Mouse (Mus musculus) midbrain, embryonic 16.5 days (tissue): ENCODE data around the gene Flnb. TPM values are rescaled to one million over a fixed set of nuclear protein-coding genes. Genes with fewer than 3 reads are reported as not detected.

Source experiments
- ATAC-seq: fragments of 200-750 bp; cut with Nextera tagmentation; 2 replicates; pipeline ENCODE4 v1.8.0; 2017; ENCODE audit warnings: moderate TSS enrichment
- H3K27ac ChIP-seq: fragments of 300-500 bp; sonication (generic); 2 replicates; pipeline ENCODE4 v1.5.1; 2014; ENCODE audit warnings: mild to moderate bottlenecking, low read length, mixed read lengths
- H3K27me3 ChIP-seq: fragments of 300-500 bp; sonication (generic); 2 replicates; pipeline ENCODE4 v1.6.1; 2014; ENCODE audit warnings: low read depth, low read length, mixed read lengths; ENCODE audit not compliant: control insufficient read depth, insufficient read depth
- H3K36me3 ChIP-seq: fragments of 300-500 bp; sonication (generic); 2 replicates; pipeline ENCODE4 v1.6.1; 2014; ENCODE audit warnings: mild to moderate bottlenecking, low read length, moderate library complexity, mixed read lengths; ENCODE audit not compliant: control insufficient read depth, insufficient read depth
- H3K4me1 ChIP-seq: fragments of 300-500 bp; sonication (generic); 2 replicates; pipeline ENCODE4 v1.6.1; 2014; ENCODE audit warnings: mild to moderate bottlenecking, low read length, mixed read lengths; ENCODE audit not compliant: control insufficient read depth, insufficient read depth
- H3K4me2 ChIP-seq: fragments of 300-500 bp; sonication (generic); 2 replicates; pipeline ENCODE4 v1.6.1; 2014; ENCODE audit warnings: mild to moderate bottlenecking, low read length, mixed read lengths
- H3K4me3 ChIP-seq: fragments of 300-500 bp; sonication (generic); 2 replicates; pipeline ENCODE4 v1.5.1; 2014; ENCODE audit warnings: low read depth, mild to moderate bottlenecking, low read length, moderate library complexity, mixed read lengths
- H3K9ac ChIP-seq: fragments of 300-500 bp; sonication (generic); 2 replicates; pipeline ENCODE4 v1.6.1; 2014; ENCODE audit warnings: low read depth, low read length, mixed read lengths
- H3K9me3 ChIP-seq: fragments of 300-500 bp; sonication (generic); replicated peaks from 2 replicates; pipeline ENCODE4 v1.6.1; 2014; ENCODE audit warnings: mild to moderate bottlenecking, low read length, mixed read lengths; ENCODE audit not compliant: control insufficient read depth, poor library complexity, severe bottlenecking
- WGBS: fragments of 180-500 bp; shearing (Covaris S2); extraction: QIAGEN DNeasy Blood & Tissue Kit; methylation state at CpG from one replicate; pipeline ENCODE4 v1.1.7; 2014; 5-methylcytosine and 5-hydroxymethylcytosine counted together
- polyA plus RNA-seq: library from polyadenylated mRNA; unstranded; fragments of >200 nt; fragmentation: Nextera tagmentation; extraction: Ambion mirVana; gene quantifications from 2 replicates; pipeline ENCODE4 v1.2.1, GENCODE M21; 2015

The Flnb gene
- polyA plus RNA-seq, 1 experiment from 2014 or later: 7.0 TPM

DNA sequence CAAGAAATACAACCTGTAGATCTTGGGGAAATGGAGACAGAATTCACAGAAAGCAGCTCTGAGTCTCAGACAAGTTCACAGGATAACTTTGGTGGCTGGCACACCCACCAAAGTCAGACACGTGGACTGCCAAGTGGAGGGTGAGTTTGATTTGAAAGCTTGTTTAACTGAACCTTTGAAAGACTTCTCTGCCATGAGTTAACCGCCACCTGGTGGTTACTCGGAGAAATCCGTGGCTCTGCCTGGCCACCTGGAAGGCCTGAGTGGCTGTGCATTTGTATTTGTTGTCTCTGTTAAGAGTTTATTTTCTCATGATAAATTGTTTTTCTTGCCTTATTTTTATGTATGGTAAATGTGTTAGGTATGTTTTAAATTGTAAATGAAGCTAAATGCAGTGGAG lies 15.9 kb upstream of the Flnb start:
- H3K4me1 ChIP-seq: no peaks in the 10 kb centered on the region
- H3K27ac ChIP-seq: no peak overlapping the region
- no peak overlapping the region for H3K4me3 ChIP-seq
- no peaks in the 10 kb centered on the region for H3K27me3 ChIP-seq
- ATAC-seq: no peak
- WGBS: 8% methylated on average over 4 of the region's 4 CpGs
- H3K36me3 ChIP-seq: no peaks in the 10 kb centered on the region
- no peak overlapping the region for H3K9ac ChIP-seq
- H3K4me2 ChIP-seq: no peak overlapping the region
- no peaks in the 10 kb centered on the region for H3K9me3 ChIP-seq

DNA sequence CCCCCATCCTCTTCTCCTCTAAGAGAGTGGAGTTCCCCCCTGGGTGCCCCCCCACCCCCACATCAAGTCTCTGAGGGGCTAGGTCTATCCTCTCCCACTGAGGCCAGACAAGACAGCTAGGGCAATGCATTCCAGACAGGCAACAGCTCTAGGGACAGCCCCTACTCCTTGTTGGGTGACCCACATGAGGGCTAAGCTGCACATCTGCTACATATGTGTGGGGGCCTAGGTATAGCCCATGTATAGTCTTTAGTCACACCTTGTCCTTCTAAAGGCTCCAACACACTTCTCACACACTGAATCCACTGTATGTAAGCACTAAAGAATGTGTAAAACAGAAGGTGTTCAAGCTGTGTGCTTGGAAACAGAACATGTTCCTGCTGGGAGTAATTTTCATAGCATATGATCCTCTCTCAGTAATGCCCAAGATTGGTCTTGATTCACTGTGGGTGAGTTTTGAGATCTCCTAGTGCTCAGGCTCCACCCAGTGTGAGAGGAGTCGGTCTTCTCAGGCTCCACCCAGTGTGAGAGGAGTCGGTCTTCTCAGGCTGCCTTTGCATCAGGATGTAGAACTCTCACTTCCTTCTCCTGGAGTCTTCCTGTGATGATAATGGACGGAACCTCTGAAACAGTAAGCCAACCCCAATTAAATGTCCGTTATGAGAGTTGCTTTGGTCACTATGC lies 13.7 kb upstream of the Flnb start:
- H3K4me1 ChIP-seq: no peaks in the 10 kb centered on the region
- WGBS: 76% methylated on average over 4 of the region's 4 CpGs
- no peaks in the 10 kb centered on the region for H3K9me3 ChIP-seq
- no peak overlapping the region for H3K4me3 ChIP-seq
- H3K27me3 ChIP-seq: no peaks in the 10 kb centered on the region
- H3K4me2 ChIP-seq: no peak overlapping the region
- no peak overlapping the region for H3K9ac ChIP-seq
- no peaks in the 10 kb centered on the region for H3K36me3 ChIP-seq
- H3K27ac ChIP-seq: no peak overlapping the region
- no peak for ATAC-seq

DNA sequence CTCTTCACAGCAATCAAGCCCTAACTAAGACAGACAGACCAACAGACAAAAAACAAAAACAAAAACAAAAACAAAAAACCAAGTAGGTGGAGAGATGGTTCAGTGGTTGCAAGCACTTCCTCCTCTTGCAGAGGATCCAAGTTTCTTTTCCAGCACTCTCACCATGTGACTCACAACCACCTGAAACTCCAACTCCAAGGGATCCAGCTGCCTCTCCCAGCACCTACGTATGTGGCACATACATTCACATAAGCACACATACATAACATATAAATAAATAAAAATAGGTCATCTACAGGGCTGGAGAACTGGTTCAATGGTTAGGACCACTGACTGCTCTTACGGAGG lies 13.2 kb upstream of the Flnb start:
- no peaks in the 10 kb centered on the region for H3K36me3 ChIP-seq
- no peak overlapping the region for H3K9ac ChIP-seq
- no peaks in the 10 kb centered on the region for H3K4me1 ChIP-seq
- WGBS: 97% methylated on average over 2 of the region's 2 CpGs
- ATAC-seq: no peak
- no peak overlapping the region for H3K27ac ChIP-seq
- no peaks in the 10 kb centered on the region for H3K9me3 ChIP-seq
- H3K4me3 ChIP-seq: no peak overlapping the region
- no peak overlapping the region for H3K4me2 ChIP-seq
- H3K27me3 ChIP-seq: no peaks in the 10 kb centered on the region

DNA sequence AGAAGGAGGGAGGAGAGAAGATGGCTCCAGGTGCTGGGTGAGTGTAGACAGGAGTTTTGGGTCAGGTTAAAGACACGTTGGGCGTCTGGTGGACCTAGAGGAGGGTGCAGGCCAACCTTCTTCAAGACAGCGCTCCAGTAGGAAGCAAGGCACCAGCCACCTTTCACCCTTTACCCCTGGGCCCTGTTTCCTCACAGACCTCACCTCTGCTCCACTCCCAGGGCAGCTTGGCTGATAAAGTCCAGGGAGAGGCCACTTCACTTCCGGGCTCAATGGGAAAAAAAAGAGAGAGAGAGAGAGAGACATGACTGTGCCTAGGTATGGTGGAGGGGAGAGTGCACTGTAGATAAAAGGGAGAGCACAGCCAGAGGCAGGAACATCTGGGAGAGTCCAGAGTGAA lies 10.0 kb upstream of the Flnb start:
- no peak overlapping the region for H3K9ac ChIP-seq
- H3K9me3 ChIP-seq: 0 out of 2 replicates have a peak, but pooled peaks cover 3% of the 10 kb centered on the region
- H3K4me3 ChIP-seq: no peak overlapping the region
- WGBS: 82% methylated on average over 4 of the region's 4 CpGs
- H3K27ac ChIP-seq: no peak overlapping the region
- H3K4me1 ChIP-seq: no peaks in the 10 kb centered on the region
- ATAC-seq: no peak
- no peaks in the 10 kb centered on the region for H3K27me3 ChIP-seq
- H3K4me2 ChIP-seq: no peak overlapping the region
- no peaks in the 10 kb centered on the region for H3K36me3 ChIP-seq

DNA sequence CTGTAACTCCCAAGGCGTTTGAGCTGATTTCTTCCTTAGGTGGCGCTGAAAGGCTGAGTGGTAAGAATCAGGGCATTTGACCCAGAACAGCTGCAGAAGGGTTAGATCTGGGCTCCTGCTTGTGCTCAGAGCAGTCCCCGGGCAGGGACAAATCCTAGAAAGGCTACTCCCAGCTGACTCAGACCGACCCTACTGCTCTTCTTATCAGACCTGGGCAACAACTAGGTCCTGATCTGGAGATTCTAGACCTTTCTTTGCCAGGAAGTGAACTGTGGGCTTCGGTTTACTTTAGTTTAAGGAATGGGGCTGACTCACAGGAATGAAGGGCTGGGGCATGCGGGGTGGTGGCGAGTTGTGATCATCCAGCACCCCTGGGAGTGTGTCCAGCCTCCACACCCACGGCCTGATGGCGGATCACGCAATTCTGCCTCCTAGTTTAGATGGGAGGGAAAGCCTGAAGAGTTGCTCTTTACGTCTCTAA lies 9.2 kb upstream of the Flnb start:
- no peaks in the 10 kb centered on the region for H3K4me1 ChIP-seq
- no peak overlapping the region for H3K4me3 ChIP-seq
- H3K27me3 ChIP-seq: no peaks in the 10 kb centered on the region
- H3K9me3 ChIP-seq: 0 out of 2 replicates have a peak, but pooled peaks cover 3% of the 10 kb centered on the region
- no peak overlapping the region for H3K4me2 ChIP-seq
- no peaks in the 10 kb centered on the region for H3K36me3 ChIP-seq
- H3K27ac ChIP-seq: no peak overlapping the region
- no peak for ATAC-seq
- WGBS: 73% methylated on average over 11 of the region's 11 CpGs
- no peak overlapping the region for H3K9ac ChIP-seq

DNA sequence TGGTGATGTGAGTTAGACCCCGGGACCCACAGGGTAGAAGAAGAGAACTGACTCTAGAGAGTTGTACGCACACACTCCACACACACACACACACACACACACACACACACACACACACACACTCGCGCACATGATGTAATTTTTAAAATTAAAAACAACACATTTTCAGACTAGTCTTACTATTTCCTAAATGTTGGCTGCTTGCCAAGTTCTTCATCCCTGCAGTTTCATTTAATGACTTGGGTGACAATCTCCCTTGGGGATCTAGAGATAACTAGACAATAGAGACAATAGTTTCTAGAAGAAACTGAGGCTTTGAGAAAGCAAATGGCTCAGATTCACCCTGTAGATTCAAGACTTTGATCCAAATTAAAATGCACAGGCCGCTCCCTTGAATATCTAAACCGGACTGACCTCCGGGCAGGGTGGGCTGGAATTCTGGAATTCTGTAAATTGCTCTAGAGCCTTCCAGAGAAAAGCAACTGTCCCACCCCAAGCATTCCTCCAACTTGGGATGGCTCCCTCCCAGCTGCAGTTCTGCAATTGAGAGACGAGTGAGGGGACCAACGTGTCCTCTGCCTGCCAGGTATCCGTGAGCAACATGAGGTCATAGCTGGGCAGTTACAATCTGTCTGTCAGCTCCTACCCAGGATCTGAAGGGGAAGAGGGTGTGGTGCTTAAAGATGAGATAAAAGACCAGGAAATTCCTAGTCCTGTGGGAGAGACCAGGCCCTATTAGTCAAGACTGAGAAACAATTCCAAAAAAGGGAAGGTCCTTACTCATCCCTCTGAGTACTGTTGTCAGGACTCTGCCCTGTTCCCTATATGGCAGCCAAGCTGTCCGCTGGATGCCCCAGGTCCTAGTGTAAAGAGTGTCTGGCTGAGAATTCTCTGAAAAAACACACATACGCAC lies 8.5 kb upstream of the Flnb start:
- Histone ChIP-seq H3K4me2 (no peak overlapping the region), H3K9ac (no peak overlapping the region), H3K36me3 (no peaks in the 10 kb centered on the region), H3K4me1 (no peaks in the 10 kb centered on the region), H3K4me3 (no peak overlapping the region), H3K27ac (no peak overlapping the region), H3K27me3 (no peaks in the 10 kb centered on the region), H3K9me3 (0 out of 2 replicates have a peak, but pooled peaks cover 3% of the 10 kb centered on the region)
- 85% methylated on average over 12 of the region's 12 CpGs for WGBS
- no peak for ATAC-seq

DNA sequence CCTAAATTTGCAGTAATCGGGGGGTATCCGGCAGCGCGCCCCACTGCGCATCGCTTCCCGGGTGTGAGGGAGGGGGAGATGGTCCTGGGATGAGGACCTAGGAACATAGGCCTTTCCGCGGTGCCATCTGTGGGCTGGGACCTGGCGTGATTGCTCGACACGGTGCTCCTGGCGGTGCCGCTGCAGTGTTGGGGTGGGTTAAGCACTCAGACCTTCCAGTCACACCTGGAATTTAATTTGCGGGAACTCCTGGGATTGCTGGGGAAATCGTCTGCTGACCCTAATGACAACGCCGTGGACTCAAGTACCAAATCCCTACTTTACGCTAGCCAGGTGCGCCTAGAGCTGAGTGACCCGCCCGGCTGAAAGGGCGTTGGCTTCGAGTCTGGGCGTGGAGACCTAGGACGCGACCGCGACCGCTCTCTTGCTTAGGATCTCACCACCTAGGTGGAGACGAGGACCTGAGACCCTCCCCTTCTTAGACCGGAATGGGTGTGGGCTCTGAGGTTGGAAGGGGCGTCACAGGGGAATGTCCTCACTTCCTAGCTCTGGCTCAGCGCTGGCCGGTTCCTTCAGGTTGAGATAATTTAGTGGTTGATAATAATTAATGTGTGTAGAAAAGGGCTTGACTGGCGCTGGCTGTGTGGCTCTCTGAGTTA lies 835 bp downstream of the Flnb start:
- no peaks in the 10 kb centered on the region for H3K36me3 ChIP-seq
- peak overlapping the region; percentile 86 for H3K27ac ChIP-seq
- WGBS: under 1% methylated on average over 36 of the region's 36 CpGs
- peak overlapping the region; percentile 82 for H3K4me3 ChIP-seq
- peak; percentile 72 for ATAC-seq
- peak overlapping the region; percentile 92 for H3K9ac ChIP-seq
- peaks cover 22% of the 10 kb centered on the region for H3K4me1 ChIP-seq
- H3K9me3 ChIP-seq: no peaks in the 10 kb centered on the region
- H3K4me2 ChIP-seq: peak overlapping the region; percentile 80
- no peaks in the 10 kb centered on the region for H3K27me3 ChIP-seq

DNA sequence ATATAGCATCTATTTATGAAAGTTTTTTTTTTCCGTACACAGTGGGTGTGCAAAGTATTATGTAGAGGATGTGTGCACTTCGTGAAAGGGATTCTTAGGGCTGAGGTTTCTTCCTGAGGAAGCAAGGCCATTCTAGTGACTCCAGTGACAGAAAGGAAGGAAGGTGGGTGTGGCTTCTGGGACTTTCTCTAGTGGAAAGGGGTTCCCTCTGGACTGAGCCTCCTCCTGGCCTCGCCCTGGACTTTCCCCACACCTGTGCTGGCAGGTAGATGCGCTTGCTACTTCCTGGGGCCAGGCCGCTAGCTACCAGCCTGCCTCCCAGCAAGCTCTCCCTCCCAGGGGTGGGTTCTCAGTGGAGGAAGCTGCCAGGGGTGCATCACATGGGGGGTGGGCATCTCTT lies 1.7 kb downstream of the Flnb start:
- Histone ChIP-seq H3K36me3 (no peaks in the 10 kb centered on the region), H3K27me3 (no peaks in the 10 kb centered on the region), H3K4me2 (peak overlapping the region; percentile 80), H3K9me3 (no peaks in the 10 kb centered on the region), H3K4me3 (peak overlapping the region; percentile 82), H3K4me1 (peaks cover 22% of the 10 kb centered on the region), H3K27ac (no peak overlapping the region), H3K9ac (peak overlapping the region; percentile 92)
- ATAC-seq: no peak
- WGBS: 77% methylated on average over 5 of the region's 5 CpGs
